Mouse (Mus musculus) forebrain, embryonic 15.5 days (tissue): ENCODE measurements around the gene Wdr90. TPM values are rescaled to one million over a fixed set of nuclear protein-coding genes. Genes with fewer than 3 reads are reported as not detected.
A peak's percentile ranks its signal among the peaks of the same experiment; 100 is the strongest.

Experiments used
- ATAC-seq: fragments of 200-750 bp; cut with Nextera tagmentation; replicated peaks from 2 replicates; pipeline ENCODE4 v1.8.0; 2017; ENCODE audit warnings: mild to moderate bottlenecking, moderate TSS enrichment, moderate library complexity
- H3K27ac ChIP-seq: fragments of 300-500 bp; sonication (generic); replicated peaks from 2 replicates; pipeline ENCODE4 v1.5.1; 2015; ENCODE audit warnings: mild to moderate bottlenecking, inconsistent platforms
- H3K27me3 ChIP-seq: fragments of 300-500 bp; sonication (generic); 2 replicates; pipeline ENCODE4 v1.6.1; 2015; ENCODE audit warnings: inconsistent platforms
- H3K36me3 ChIP-seq: fragments of 300-500 bp; sonication (generic); 2 replicates; pipeline ENCODE4 v1.6.1; 2015; ENCODE audit warnings: mild to moderate bottlenecking, inconsistent platforms
- H3K4me1 ChIP-seq: fragments of 300-500 bp; sonication (generic); 2 replicates; pipeline ENCODE4 v1.6.1; 2015; ENCODE audit warnings: inconsistent platforms
- H3K4me2 ChIP-seq: fragments of 300-500 bp; sonication (generic); replicated peaks from 2 replicates; pipeline ENCODE4 v1.6.1; 2015; ENCODE audit warnings: mild to moderate bottlenecking, inconsistent platforms
- H3K4me3 ChIP-seq: fragments of 300-500 bp; sonication (generic); 2 replicates; pipeline ENCODE4 v1.5.1; 2015; ENCODE audit warnings: mild to moderate bottlenecking, inconsistent platforms
- H3K9ac ChIP-seq: fragments of 300-500 bp; sonication (generic); replicated peaks from 2 replicates; pipeline ENCODE4 v1.6.1; 2015; ENCODE audit warnings: mild to moderate bottlenecking, inconsistent platforms
- H3K9me3 ChIP-seq: fragments of 300-500 bp; sonication (generic); 2 replicates; pipeline ENCODE4 v1.6.1; 2016; ENCODE audit warnings: inconsistent platforms
- WGBS: fragments of 180-500 bp; shearing (Covaris S2); methylation state at CpG from one replicate; pipeline ENCODE4 v1.1.7; 2015; ENCODE audit warnings: mixed read lengths; 5-methylcytosine and 5-hydroxymethylcytosine counted together
- polyA plus RNA-seq: library from polyadenylated mRNA; unstranded; fragments of >200 nt; fragmentation: Nextera tagmentation; extraction: Ambion mirVana; gene quantifications from 2 replicates; pipeline ENCODE4 v1.2.1, GENCODE M21; 2015

Gene Wdr90
- polyA plus RNA-seq, 1 experiment from 2014 or later, result 18.8 TPM

DNA sequence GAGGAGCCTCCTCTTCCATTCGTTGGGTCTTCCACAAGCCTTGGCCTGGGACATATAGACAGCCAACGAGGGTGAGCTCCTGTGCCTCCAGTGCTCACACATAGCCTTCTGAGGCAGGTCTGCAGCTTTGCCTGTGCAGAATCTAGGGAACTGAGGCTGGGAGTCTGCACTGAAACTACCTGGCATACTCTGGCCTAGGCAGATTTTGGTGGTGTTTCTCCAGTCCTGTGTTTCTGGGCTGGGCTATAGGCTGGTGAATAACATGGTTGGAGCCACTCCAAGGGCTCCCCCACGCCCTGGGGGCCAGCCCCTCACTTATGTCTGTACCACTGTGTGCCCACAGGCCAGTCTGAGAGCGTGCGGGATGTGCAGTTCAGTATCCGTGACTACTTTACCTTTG is 36.0 kb downstream of the Wdr90 start:
- H3K27me3 ChIP-seq, result 0 out of 2 replicates have a peak, but pooled peaks cover under 1% of the 10 kb centered on the region
- peak overlapping the region; percentile 88; the same call in 1 of the 2 replicates for H3K4me2 ChIP-seq
- H3K9ac ChIP-seq, result no peak overlapping the region
- peaks cover 59% of the 10 kb centered on the region for H3K4me1 ChIP-seq
- H3K27ac ChIP-seq, result no peak overlapping the region
- H3K9me3 ChIP-seq, result no peaks in the 10 kb centered on the region
- 90% methylated on average over 6 of the region's 6 CpGs for WGBS
- peaks cover 18% of the 10 kb centered on the region for H3K36me3 ChIP-seq
- H3K4me3 ChIP-seq, result no peak overlapping the region
- ATAC-seq, result no peak

DNA sequence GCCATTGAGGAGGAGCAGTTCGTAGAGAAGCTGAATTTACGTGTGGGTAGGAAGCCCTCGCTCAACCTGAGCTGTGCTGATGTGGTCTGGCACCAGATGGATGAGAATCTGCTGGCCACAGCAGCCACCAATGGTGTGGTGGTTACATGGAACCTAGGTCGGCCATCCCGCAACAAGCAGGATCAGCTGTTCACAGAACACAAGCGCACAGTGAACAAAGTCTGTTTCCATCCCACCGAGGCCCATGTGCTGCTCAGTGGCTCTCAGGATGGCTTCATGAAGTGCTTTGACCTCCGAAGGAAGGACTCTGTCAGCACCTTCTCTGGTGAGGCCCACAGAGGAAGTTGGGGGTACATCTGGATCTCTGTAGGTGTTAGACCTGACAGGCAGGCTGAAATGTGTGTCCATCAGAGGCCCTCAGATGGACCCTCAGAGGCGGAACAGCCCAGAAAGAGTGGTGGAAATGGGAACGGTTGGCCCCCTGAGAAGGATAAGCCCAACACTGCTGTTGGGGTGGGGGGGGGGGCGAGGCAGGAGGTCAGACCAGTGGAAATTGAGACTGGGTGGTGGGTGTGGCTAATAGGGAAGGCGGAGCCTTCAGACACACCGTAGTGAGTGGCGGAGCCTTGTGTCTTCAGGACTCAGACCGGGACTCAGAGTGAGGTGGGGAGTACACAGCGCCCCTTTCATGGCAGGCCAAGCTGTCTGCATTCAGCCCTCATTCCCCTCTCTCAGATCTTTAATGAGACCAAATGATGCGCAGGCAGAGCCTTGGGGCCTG is 36.7 kb downstream of the Wdr90 start:
- 77% methylated on average over 17 of the region's 17 CpGs for WGBS
- H3K4me3 ChIP-seq, result peak overlapping the region; percentile 68
- H3K27ac ChIP-seq, result no peak overlapping the region
- peak overlapping the region; percentile 88 for H3K4me2 ChIP-seq
- H3K4me1 ChIP-seq, result peaks cover 51% of the 10 kb centered on the region
- H3K36me3 ChIP-seq, result peaks cover 17% of the 10 kb centered on the region
- no peak for ATAC-seq
- H3K9me3 ChIP-seq, result no peaks in the 10 kb centered on the region
- H3K9ac ChIP-seq, result peak overlapping the region; percentile 68
- peaks cover 8% of the 10 kb centered on the region; the same call in 1 of the 2 replicates for H3K27me3 ChIP-seq

DNA sequence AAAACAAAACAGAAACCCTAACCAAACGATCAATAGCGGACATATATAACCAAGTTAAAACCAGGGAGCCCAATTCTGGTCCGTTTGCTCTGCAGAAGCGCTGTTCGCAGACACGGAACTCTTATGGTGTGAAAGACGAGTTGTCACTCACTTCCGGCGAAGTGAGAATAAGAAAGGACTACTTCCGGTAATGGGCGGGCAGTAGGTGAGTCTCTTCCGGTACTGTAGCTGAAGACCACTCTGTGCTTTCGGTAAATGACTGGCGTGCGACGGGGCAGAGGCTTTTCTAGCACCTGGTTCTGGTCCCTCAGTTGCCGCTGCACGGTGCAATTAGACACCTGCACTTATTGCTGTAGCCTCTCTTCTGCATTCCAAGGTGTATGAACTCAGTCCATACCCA is 37.8 kb downstream of the Wdr90 start, which contains the start of gene Wdr24:
Gene Wdr24 (plus strand): TSS at position 176 of the 400 bp plus-strand sequence.
- 0% methylated on average over 18 of the region's 18 CpGs for WGBS
- Histone ChIP-seq H3K36me3 (peaks cover 23% of the 10 kb centered on the region), H3K4me2 (peak within 1 kb of the TSS; percentile 88), H3K9me3 (no peaks in the 10 kb centered on the region), H3K9ac (peak within 1 kb of the TSS; percentile 68), H3K27me3 (peaks cover 15% of the 10 kb centered on the region), H3K4me1 (peaks cover 47% of the 10 kb centered on the region), H3K27ac (peak within 1 kb of the TSS; percentile 70), H3K4me3 (peak within 1 kb of the TSS; percentile 68)
- peak; percentile 73 for ATAC-seq

DNA sequence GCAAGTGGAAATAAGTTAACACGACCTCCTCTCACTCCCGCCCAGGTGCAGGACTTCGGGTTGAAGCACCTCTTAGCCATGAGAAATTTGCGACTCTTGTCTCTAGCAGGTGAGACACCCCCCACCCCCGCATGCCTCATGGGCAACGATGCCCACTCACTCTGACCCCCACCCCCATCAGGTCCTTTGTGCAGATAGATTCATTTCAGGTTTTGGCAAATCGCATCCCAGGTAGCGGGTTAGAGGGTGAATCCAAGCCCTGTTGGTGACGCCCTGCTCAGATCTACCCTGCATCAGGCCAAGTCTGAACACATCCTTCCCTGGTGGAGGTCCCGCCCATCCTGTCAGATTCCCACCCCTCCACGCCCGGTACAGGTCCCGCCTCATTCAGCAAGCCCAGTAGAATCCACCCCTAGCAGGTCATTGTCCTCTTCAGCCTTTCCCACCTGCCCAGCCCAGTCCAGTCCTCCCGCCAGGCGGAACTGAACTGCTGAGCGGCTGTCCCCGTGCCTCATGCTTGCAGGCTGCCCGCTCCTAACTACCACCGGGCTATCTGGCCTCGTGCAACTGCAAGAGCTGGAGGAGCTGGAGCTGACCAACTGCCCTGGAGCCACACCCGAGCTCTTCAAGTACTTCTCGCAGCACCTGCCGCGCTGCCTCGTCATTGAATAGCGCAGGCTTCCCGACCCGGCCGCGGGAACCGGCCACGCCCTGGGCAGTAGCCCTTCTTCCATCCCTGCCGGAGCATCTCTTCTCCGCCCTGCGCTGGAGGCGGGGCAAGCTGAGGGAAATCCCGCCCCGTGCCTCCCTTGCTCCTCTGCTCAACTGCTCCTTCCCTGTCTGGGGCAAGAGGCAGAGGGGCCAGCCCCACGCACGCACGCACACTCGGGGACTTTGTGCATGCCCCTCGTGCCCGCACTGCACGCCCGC is 42.2 kb downstream of the Wdr90 start:
- Histone ChIP-seq H3K9me3 (no peaks in the 10 kb centered on the region), H3K4me1 (peaks cover 13% of the 10 kb centered on the region), H3K4me3 (no peak overlapping the region), H3K9ac (no peak overlapping the region), H3K27me3 (peaks cover 22% of the 10 kb centered on the region), H3K36me3 (peaks cover 27% of the 10 kb centered on the region), H3K4me2 (no peak overlapping the region), H3K27ac (no peak overlapping the region)
- ATAC-seq, result no peak
- 10% methylated on average over 46 of the region's 46 CpGs for WGBS

- peaks cover 18% of the 10 kb centered on the region for H3K4me1 ChIP-seq
- 93% methylated on average over 11 of the region's 11 CpGs for WGBS
- ATAC-seq, result no peak
Observed at GRCm38 (mm10) chr17:25817662-25818061, 43.6 kb downstream of the Wdr90 start.

DNA sequence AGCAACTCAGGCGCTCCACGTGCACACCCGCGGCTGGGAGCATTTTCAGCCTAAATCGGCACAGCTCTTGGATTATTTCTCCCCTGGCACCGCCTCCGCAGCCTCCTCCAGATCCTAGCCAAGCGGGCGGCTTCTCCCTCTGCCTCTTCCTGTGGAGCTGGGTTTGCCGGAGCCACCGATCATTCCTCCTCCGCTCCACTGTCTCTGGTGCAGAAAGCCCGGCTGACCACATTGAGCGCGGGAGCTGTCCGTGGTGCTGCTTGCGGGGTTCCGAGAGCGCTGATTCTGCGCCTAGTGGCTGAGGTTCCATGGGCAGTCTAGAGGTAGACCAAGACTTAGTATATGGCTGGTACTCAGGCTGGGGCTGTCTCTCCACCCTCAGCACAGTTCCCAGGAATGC is 47.8 kb downstream of the Wdr90 start:
- H3K36me3 ChIP-seq, result peaks cover 16% of the 10 kb centered on the region
- H3K27me3 ChIP-seq, result peaks cover 8% of the 10 kb centered on the region
- H3K9me3 ChIP-seq, result no peaks in the 10 kb centered on the region
- 2% methylated on average over 20 of the region's 20 CpGs for WGBS
- H3K4me3 ChIP-seq, result peak overlapping the region; percentile 16
- ATAC-seq, result no peak
- H3K4me1 ChIP-seq, result peaks cover 40% of the 10 kb centered on the region
- peak overlapping the region; percentile 28 for H3K9ac ChIP-seq
- H3K27ac ChIP-seq, result no peak overlapping the region
- peak overlapping the region; percentile 35 for H3K4me2 ChIP-seq

More at GRCm38 (mm10) chr17:25817662-25818061, 43.6 kb downstream of the Wdr90 start:
- H3K36me3 ChIP-seq, result peaks cover 27% of the 10 kb centered on the region
- H3K27ac ChIP-seq, result no peak overlapping the region
- no peak overlapping the region for H3K4me3 ChIP-seq
- no peaks in the 10 kb centered on the region for H3K9me3 ChIP-seq
- no peak overlapping the region for H3K9ac ChIP-seq
- H3K27me3 ChIP-seq, result peaks cover 22% of the 10 kb centered on the region
- no peak overlapping the region for H3K4me2 ChIP-seq

GRCm38 (mm10) chr17:25810890-25811289 is 50.4 kb downstream of the Wdr90 start:
- no peaks in the 10 kb centered on the region for H3K36me3 ChIP-seq
- WGBS, result 82% methylated on average over 4 of the region's 4 CpGs
- no peak for ATAC-seq
- no peak overlapping the region for H3K9ac ChIP-seq
- no peak overlapping the region for H3K27ac ChIP-seq
- peaks cover 47% of the 10 kb centered on the region for H3K4me1 ChIP-seq
- no peaks in the 10 kb centered on the region for H3K9me3 ChIP-seq
- peak overlapping the region; percentile 89 for H3K4me2 ChIP-seq
- H3K27me3 ChIP-seq, result no peaks in the 10 kb centered on the region
- H3K4me3 ChIP-seq, result peak overlapping the region; percentile 99; the same call in 1 of the 2 replicates

DNA sequence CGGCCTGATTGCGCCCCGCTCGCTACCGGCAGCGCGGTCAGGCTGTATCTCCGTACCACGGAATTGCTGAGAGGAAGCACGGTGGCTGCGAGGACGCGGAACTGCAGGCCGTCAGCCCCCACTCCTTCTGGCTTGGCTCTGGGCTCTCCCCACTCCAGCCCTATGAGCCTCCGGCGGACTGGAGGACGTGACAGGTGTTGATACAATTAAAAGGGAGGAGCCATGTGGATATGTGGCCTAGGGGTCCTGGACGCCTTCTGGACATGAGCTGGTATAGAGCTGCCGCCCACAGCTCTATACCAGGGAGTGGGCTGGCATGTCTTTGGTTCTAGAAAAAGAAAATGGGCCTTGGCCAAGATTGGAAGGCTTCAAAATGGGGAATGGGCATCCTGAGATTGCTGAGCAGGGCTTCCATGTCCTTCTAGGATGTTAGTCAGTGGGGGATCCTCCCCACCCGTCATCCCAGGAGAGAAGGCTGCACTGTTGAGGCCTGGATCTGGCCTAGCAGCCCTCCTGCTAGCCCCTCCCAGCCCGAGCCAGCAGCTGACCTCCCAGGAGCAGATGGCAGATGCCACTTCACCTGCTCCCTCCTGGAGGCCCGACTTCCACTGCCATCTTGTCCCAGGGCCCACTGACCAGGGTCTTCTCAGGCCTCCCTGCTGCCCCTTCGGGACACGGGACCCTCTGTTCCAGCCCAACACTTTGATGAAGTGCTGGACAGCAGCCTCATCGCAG is 51.5 kb downstream of the Wdr90 start:
- H3K4me1 ChIP-seq, result peaks cover 47% of the 10 kb centered on the region
- H3K4me2 ChIP-seq, result peak overlapping the region; percentile 89
- WGBS, result 6% methylated on average over 25 of the region's 25 CpGs

GRCm38 (mm10) chr17:25808789-25809605 is 52.3 kb downstream of the Wdr90 start, which contains the start of gene Fbxl16:
TSS of gene Fbxl16 (plus strand) at chr17:25809085.
- peak within 1 kb of the TSS; percentile 99 for H3K9ac ChIP-seq
- peak; percentile 86 for ATAC-seq

More for the DNA sequence above, 51.5 kb downstream of the Wdr90 start:
- no peaks in the 10 kb centered on the region for H3K27me3 ChIP-seq
- peak overlapping the region; percentile 98 for H3K27ac ChIP-seq
- peak overlapping the region; percentile 99 for H3K4me3 ChIP-seq
- peak; percentile 53 for ATAC-seq
- no peaks in the 10 kb centered on the region for H3K36me3 ChIP-seq
- H3K9ac ChIP-seq, result peak overlapping the region; percentile 99
- H3K9me3 ChIP-seq, result no peaks in the 10 kb centered on the region

DNA sequence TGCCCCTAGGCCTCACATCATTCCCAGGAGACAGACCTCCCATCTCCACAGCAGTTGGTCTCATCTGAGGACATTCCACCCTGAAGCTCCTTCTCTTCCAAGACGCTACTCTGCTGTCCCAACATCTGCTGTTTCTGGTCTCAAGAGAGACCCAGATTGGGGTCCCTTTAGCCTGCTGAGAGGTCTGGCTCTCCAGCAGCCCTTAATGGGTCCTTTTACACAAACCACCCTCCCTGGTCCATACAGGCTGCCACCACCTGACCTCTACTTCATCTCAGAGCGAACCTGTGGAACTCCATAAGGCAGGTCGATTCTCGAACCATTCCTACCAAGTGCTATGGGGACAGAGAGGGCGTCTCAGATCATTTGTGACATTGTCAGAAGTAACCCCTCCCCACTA is 53.3 kb downstream of the Wdr90 start:
- no peaks in the 10 kb centered on the region for H3K9me3 ChIP-seq
- H3K36me3 ChIP-seq, result no peaks in the 10 kb centered on the region
- ATAC-seq, result peak; percentile 2; the same call in 1 of the 2 replicates
- peaks cover 43% of the 10 kb centered on the region for H3K4me1 ChIP-seq
- H3K4me2 ChIP-seq, result peak overlapping the region; percentile 89
- no peaks in the 10 kb centered on the region for H3K27me3 ChIP-seq
- peak overlapping the region; percentile 99 for H3K4me3 ChIP-seq
- WGBS, result 45% methylated on average over 5 of the region's 5 CpGs
- H3K9ac ChIP-seq, result peak overlapping the region; percentile 99
- H3K27ac ChIP-seq, result peak overlapping the region; percentile 98

More at GRCm38 (mm10) chr17:25808789-25809605, 52.3 kb downstream of the Wdr90 start, which contains the start of gene Fbxl16:
- peak within 1 kb of the TSS; percentile 98 for H3K27ac ChIP-seq
- no peaks in the 10 kb centered on the region for H3K36me3 ChIP-seq
- no peaks in the 10 kb centered on the region for H3K9me3 ChIP-seq
- H3K4me1 ChIP-seq, result peaks cover 42% of the 10 kb centered on the region
- peak within 1 kb of the TSS; percentile 89 for H3K4me2 ChIP-seq
- H3K27me3 ChIP-seq, result no peaks in the 10 kb centered on the region
- peak within 1 kb of the TSS; percentile 99 for H3K4me3 ChIP-seq
- under 1% methylated on average over 93 of the region's 100 CpGs for WGBS
